Mouse (Mus musculus): ENCODE data around the gene Ptprm.

Gene Ptprm

GRCm38 (mm10) chr17:67343471-67343870 lies 10.8 kb downstream of the Ptprm start:
- DNase-seq (ENCODE audit: low read depth, low spot score): no peak

DNA sequence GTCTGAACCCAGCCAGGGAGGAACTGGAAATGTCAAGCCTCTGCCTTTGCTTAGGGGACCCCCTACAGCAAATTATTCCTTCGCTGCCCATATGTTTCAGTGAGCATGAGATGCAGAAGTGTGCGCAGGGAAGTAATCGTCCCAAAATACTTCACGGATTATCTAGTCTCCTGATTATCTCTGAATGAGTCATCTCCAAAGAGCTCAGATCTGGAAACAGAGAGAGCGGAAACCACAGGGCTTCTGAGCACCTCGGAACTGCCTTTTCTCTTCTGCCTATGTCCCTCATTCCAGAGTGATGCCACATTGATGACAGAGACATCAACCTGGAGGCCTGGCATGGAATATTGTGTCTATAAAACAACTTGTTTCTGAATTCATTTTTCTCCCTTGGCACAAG lies 11.3 kb downstream of the Ptprm start:
- no peak for DNase-seq (ENCODE audit: low read depth, low spot score)

GRCm38 (mm10) chr17:67340362-67340761 lies 13.9 kb downstream of the Ptprm start:
- no peak for DNase-seq (ENCODE audit: low read depth, low spot score)

GRCm38 (mm10) chr17:67339569-67339968 lies 14.7 kb downstream of the Ptprm start:
- no peak for DNase-seq (ENCODE audit: low read depth, low spot score)

- DNase-seq (ENCODE audit: low read depth, low spot score): no peak
Measured at GRCm38 (mm10) chr17:67334310-67334709, 19.9 kb downstream of the Ptprm start.

DNA sequence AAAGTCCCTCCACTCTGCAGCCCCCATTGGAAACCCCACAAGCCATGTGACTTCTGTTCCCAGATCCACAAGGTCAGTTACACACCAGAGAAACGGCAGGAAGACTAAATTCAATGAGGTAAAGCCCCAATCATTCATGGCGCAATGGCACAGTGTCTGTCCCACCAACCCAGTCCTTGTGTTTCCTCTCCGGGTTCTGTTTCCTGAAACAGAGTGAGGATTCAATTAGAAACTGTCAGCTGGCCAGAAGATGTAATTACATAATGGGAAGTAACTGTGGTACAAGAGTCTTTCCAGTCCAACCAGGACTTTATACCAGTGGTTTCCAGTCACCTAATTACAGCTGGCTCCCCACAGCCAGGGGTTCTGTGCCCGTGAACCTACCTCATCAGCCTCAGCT lies 24.8 kb downstream of the Ptprm start:
- no peak for DNase-seq (ENCODE audit: low read depth, low spot score)

GRCm38 (mm10) chr17:67324499-67324832 lies 29.8 kb downstream of the Ptprm start:
- no peak for DNase-seq (ENCODE audit: low read depth, low spot score)

DNA sequence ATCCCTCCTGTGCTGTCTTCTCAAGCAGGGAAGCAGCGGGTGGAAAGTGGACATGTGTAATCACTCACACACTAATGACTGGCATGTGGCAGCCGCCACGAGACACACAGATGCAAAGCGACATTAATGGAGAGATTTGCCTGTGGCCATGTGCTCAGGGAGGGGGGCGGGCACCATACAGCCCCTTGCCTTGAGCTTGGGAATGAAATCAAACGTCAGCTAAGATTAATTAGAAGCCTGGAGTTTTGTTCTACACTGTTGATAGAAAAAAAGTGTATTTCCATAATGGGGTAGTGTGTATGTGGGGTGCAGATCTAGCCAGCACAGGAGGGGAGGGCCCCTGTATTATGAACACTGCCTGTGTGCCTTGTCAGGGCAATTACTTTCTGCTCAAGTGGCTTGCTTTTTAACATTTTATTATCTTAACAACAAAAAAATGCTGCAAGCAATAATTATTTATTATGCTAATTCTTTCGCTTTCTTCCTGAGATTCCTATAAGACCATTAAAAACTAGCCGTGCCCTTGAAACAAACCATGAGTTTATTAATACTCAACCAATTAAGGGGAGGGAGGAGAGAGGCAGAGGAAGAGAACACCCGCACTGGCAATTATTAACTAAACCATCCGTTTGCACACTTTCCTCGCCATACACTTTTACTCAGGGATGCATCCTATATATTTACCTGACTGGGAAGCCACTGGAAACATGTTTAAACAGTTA lies 30.3 kb downstream of the Ptprm start:
- no peak for DNase-seq (ENCODE audit: low read depth, low spot score)

DNA sequence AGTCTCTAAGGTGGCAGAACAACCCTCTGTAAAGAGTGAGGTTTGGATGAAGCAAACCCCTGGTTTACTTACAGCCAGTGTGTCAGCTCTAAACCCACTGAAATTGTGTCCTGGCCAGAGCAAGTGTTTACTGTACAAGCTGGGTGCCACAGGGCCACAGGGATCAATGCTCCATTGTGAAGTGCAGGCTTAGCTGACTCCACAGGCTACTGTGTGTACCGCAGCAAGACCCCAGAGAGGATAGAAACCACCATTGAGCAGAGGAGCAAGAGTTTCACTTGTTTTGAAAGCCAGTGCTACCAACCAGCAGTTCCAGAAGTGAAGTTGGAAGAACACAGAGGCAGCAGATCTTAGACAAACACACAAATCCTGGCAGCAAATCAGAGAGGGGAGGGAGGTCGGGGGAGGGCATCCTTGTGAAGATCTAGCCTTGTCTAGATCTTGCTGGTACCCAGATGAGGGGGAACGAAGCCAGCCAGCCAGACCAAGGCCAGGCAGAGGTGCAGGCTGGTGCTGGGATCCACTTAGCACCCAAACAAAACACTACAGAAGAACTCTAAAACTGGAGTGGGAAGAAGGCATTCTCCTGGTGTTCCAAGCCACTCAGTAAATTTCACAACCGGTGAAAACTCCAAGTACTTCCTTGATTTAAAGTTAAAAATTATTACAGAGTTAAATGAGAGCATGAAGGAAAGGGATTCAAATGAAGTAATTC lies 39.6 kb downstream of the Ptprm start:
- DNase-seq (ENCODE audit: low read depth, low spot score): no peak

- no peak for DNase-seq (ENCODE audit: low read depth, low spot score)
Measured at GRCm38 (mm10) chr17:67308421-67308820, 45.8 kb downstream of the Ptprm start.

GRCm38 (mm10) chr17:67306066-67306845 lies 48.0 kb downstream of the Ptprm start:
- no peak for DNase-seq (ENCODE audit: low read depth, low spot score)

GRCm38 (mm10) chr17:67304831-67305230 lies 49.4 kb downstream of the Ptprm start:
- no peak for DNase-seq (ENCODE audit: low read depth, low spot score)

DNA sequence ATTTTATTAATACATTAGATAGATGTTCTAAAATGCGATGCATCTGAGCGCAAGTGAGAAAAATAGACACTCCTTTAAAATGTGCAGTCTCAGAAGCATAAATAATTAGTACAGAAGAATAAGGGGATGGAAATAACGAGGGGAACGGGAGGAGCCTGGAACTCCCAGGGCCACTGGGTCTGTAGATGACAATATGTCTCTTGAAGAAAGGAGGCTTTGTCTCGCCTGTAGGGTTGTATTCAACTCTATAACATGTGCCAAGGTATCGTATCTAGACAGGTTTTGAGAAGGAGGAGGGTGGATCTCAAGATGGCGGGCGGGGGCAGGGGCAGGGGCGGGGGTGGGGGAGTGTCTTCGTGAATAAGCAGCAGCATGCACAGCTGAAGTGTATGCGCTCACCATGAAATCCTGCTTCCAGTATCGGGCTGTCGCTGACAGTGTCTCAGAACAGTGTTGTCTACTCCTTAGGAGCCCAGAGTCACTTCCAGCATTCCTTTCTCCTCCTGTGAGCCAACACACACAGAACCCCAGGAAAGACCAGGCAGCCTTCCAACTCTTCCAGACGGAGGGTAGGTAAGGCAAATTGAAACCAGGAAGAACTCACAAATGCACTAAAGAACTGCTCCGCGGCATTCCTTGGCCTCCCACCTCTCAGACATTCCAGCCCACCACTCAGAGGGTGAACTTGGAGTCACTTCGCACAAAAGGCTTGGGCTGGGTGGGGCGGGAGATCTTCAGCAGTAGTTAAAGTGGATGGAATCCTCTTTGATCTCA lies 50.7 kb downstream of the Ptprm start:
- no peak for DNase-seq (ENCODE audit: low read depth, low spot score)

DNA sequence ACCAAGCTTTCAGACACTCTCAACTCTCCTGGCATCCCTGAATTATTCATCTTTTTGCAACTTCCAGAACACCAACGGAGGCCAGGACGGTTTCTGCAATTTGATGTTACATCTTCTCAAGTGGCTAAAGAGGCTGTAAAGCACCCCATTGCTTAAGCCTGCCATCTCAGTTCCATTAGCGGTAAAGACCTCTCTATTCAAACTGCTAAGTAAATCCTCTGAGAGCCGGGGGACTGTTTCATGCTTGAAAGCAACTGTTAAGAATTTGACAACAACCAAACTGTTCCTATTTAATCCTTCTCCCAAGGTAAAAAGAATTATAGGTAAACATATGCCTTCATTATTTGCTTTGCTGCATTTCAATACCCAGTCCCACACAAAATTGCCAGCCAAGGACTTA lies 51.7 kb downstream of the Ptprm start:
- DNase-seq (ENCODE audit: low read depth, low spot score): no peak

- no peak for DNase-seq (ENCODE audit: low read depth, low spot score)
Measured at GRCm38 (mm10) chr17:67302074-67302473, 52.2 kb downstream of the Ptprm start.

DNA sequence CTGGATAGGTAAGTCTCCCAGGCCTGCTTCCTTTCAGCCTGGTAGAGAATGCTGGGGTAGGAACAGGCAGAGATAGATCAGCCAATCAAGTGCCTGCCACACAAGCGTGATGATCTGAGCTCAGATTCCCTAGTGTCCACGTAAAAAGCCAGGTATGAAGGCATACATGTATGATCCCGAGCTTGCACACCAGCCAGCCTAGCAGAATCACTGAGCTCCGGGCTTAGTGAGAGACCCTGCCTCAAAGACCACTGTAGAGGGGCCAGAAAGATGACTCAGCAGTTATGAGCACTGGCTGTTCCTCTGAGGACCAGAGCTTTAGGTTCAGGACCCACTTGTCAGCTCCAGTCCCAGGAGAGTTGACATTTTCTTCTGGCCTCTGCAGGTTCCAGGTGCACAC lies 52.9 kb downstream of the Ptprm start:
- DNase-seq (ENCODE audit: low read depth, low spot score): no peak

DNA sequence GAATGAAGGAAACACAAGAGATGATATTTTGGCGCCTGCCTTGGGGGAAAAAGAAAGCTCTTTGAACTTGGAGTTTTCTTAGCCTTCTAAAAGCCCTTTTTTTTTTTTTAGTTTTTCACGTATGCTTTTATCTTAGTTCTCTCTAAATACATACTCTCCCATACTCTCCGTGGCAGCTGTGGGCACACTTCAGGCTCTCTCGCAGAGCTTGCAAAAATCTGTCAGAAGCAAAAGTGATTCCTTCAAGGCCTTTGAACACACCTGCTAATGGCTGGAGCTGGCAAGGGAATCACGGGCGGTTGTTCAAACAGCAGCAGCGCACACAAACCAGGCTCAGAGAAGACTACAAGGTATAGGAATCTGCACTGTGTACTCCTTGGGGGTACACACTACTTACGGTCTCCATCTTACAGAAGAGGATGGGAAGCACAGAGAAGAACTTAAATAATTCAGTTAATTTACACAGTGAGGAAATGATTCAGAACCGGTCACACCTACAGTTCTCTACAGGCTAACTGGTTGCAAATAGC lies 55.9 kb downstream of the Ptprm start:
- DNase-seq (ENCODE audit: low read depth, low spot score): no peak

- no peak for DNase-seq (ENCODE audit: low read depth, low spot score)
Measured at GRCm38 (mm10) chr17:67296604-67297595, 57.4 kb downstream of the Ptprm start.

GRCm38 (mm10) chr17:67290662-67291240 lies 63.5 kb downstream of the Ptprm start:
- no peak for DNase-seq (ENCODE audit: low read depth, low spot score)

DNA sequence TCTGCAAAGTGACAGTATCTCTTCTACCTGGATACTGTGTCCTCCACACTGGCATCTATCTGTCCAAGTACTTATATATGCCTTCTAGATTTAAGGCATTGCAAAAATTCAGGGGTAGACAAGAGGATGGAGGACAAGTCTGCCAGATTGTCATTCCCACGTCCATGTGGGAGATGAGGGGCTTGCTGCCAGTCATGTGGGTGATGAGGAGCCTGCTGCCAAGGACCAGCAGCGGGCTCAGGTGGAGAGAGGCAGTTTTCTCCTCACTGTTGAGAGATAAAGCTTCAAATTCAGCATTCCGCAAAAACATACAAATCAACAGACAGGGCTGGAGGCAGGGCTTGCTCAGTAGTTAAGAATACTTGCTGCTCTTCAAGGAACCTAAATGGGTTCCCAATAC lies 66.8 kb downstream of the Ptprm start:
- no peak for DNase-seq (ENCODE audit: low read depth, low spot score)
